Mouse (Mus musculus) hindbrain, embryonic 11.5 days (tissue): ENCODE data around the gene Dip2c. TPM values are rescaled to one million over a fixed set of nuclear protein-coding genes. Genes with fewer than 3 reads are reported as not detected.

Source experiments
- ATAC-seq: fragments of 200-750 bp; cut with Nextera tagmentation; 2 replicates; pipeline ENCODE4 v1.8.0; 2017; ENCODE audit warnings: mild to moderate bottlenecking, moderate TSS enrichment, moderate library complexity; ENCODE audit not compliant: low FRiP score
- DNase-seq: peaks from one replicate; pipeline ENCODE4 v3.0.0-alpha.2; 2015; ENCODE audit warnings: low spot score
- H3K27ac ChIP-seq: fragments of 300-500 bp; sonication (generic); 2 replicates; pipeline ENCODE4 v1.5.1; 2014; ENCODE audit warnings: mild to moderate bottlenecking, low read depth, low read length
- H3K27me3 ChIP-seq: fragments of 300-500 bp; sonication (generic); 2 replicates; pipeline ENCODE4 v1.6.1; 2014; ENCODE audit warnings: mild to moderate bottlenecking, low read length, moderate library complexity, mixed read lengths; ENCODE audit not compliant: control insufficient read depth, insufficient read depth
- H3K36me3 ChIP-seq: fragments of 300-500 bp; sonication (generic); 2 replicates; pipeline ENCODE4 v1.6.1; 2014; ENCODE audit warnings: mild to moderate bottlenecking, low read length, moderate library complexity, mixed read lengths; ENCODE audit not compliant: control insufficient read depth, insufficient read depth
- H3K4me1 ChIP-seq: fragments of 300-500 bp; sonication (generic); replicated peaks from 2 replicates; pipeline ENCODE4 v1.6.1; 2014; ENCODE audit warnings: low read length, mixed read lengths; ENCODE audit not compliant: control insufficient read depth, insufficient read depth
- H3K4me2 ChIP-seq: fragments of 300-500 bp; sonication (generic); replicated peaks from 2 replicates; pipeline ENCODE4 v1.6.1; 2014; ENCODE audit warnings: mild to moderate bottlenecking, low read depth, low read length
- H3K4me3 ChIP-seq: fragments of 300-500 bp; sonication (generic); 2 replicates; pipeline ENCODE4 v1.5.1; 2014; ENCODE audit warnings: low read depth, low read length
- H3K9ac ChIP-seq: fragments of 300-500 bp; sonication (generic); 2 replicates; pipeline ENCODE4 v1.6.1; 2014; ENCODE audit warnings: low read depth, low read length
- H3K9me3 ChIP-seq: fragments of 300-500 bp; sonication (generic); 2 replicates; pipeline ENCODE4 v1.6.1; 2016; ENCODE audit warnings: low read length; ENCODE audit not compliant: control insufficient read depth
- WGBS: fragments of 180-500 bp; shearing (Covaris S2); extraction: QIAGEN DNeasy Blood & Tissue Kit; methylation state at CpG from one replicate; pipeline ENCODE4 v1.1.7; 2014; 5-methylcytosine and 5-hydroxymethylcytosine counted together
- polyA plus RNA-seq: library from polyadenylated mRNA; unstranded; fragments of >200 nt; fragmentation: Nextera tagmentation; extraction: Ambion mirVana; gene quantifications from 2 replicates; pipeline ENCODE4 v1.2.1, GENCODE M21; 2014

Dip2c gene
- polyA plus RNA-seq, 1 experiment from 2014 or later, result 9.4 TPM

DNA sequence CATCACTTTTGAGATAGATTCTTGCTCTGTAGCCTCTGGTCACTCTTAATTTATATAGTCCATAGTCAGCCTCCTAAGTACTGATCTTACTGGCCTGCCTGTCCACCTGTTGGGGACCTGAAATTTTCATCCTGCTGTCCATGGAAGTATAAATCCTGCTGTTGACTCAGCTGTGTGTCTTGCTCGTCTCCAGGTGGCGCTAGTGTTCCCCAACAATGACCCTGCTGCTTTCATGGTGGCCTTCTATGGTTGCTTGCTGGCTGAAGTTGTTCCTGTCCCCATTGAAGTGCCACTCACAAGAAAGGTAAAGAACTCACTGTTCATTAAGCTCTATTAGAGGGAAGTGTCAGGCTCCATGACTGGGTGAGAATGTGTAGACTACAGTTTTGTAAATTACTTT lies 286.6 kb downstream of the Dip2c start:
- Histone ChIP-seq H3K4me3 (no peak overlapping the region), H3K27ac (no peak overlapping the region), H3K27me3 (no peaks in the 10 kb centered on the region), H3K9ac (no peak overlapping the region), H3K4me2 (no peak overlapping the region), H3K36me3 (no peaks in the 10 kb centered on the region), H3K9me3 (no peaks in the 10 kb centered on the region), H3K4me1 (no peaks in the 10 kb centered on the region)
- ATAC-seq (no peak), DNase-seq (peak; percentile 39)
- WGBS, result 14% methylated on average over 2 of the region's 2 CpGs

DNA sequence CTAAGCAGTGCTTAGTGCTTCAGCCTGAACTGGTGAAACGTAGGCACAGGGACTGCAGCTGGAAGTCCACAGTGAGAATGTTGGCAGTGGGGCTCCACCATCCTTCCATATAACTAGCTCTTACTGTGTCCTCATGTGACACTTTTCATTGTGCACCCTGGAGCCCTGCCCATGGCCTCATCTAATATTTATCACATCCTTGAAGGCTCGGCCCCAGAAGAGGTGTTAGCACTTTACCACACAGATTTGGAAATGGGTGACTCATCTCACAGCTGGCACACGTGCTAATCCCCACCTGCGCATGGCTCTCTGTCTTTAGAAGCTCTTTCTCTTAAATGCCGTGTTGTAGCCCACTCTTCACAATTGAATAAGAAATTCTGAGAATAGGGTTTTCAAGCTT lies 292.5 kb downstream of the Dip2c start:
- ATAC-seq (no peak), DNase-seq (no peak)
- 94% methylated on average over 5 of the region's 5 CpGs for WGBS
- Histone ChIP-seq H3K4me1 (no peaks in the 10 kb centered on the region), H3K27me3 (no peaks in the 10 kb centered on the region), H3K36me3 (no peaks in the 10 kb centered on the region), H3K4me3 (no peak overlapping the region), H3K27ac (no peak overlapping the region), H3K9ac (no peak overlapping the region), H3K4me2 (no peak overlapping the region), H3K9me3 (no peaks in the 10 kb centered on the region)

- H3K27me3 ChIP-seq, result no peaks in the 10 kb centered on the region
- H3K4me3 ChIP-seq, result no peak overlapping the region
- no peak overlapping the region for H3K4me2 ChIP-seq
- H3K36me3 ChIP-seq, result no peaks in the 10 kb centered on the region
- no peak overlapping the region for H3K27ac ChIP-seq
- 90% methylated on average over 4 of the region's 4 CpGs for whole genome bisulfite sequencing
- no peak for ATAC-seq
- no peaks in the 10 kb centered on the region for H3K9me3 ChIP-seq
- DNase-seq, result no peak
- H3K4me1 ChIP-seq, result no peaks in the 10 kb centered on the region
- H3K9ac ChIP-seq, result no peak overlapping the region
These were observed 300.4 kb downstream of the Dip2c start for GRCm38 (mm10) chr13:9576686-9577085.

DNA sequence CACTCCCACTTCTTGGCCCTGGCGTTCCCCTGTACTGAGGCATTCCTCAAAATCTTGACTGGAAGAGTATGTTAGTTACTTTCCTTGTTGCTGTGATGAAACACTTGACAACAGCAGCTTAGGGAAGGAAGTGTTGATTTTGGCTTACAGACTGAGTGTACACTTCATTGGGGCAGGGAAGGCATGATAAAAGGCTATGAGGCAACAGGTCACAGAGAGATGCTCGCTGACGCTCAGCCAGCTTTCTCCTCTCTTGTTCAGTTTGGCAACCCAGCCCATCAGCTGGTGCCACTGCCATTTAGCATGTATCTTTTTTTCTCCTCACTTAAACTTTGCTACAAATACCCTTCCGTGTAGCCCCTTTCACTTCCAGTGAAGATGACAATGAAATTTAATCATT lies 302.1 kb downstream of the Dip2c start:
- no peak for DNase-seq
- Histone ChIP-seq H3K4me2 (no peak overlapping the region), H3K27ac (no peak overlapping the region), H3K9me3 (no peaks in the 10 kb centered on the region), H3K27me3 (no peaks in the 10 kb centered on the region), H3K9ac (no peak overlapping the region), H3K4me1 (no peaks in the 10 kb centered on the region), H3K4me3 (no peak overlapping the region), H3K36me3 (no peaks in the 10 kb centered on the region)
- 97% methylated on average over 4 of the region's 4 CpGs for WGBS
- ATAC-seq, result no peak

GRCm38 (mm10) chr13:9581821-9582220 lies 305.5 kb downstream of the Dip2c start:
- DNase-seq (no peak), ATAC-seq (no peak)
- Histone ChIP-seq H3K9ac (no peak overlapping the region), H3K36me3 (no peaks in the 10 kb centered on the region), H3K27me3 (no peaks in the 10 kb centered on the region), H3K9me3 (no peaks in the 10 kb centered on the region), H3K4me2 (no peak overlapping the region), H3K27ac (no peak overlapping the region), H3K4me1 (no peaks in the 10 kb centered on the region), H3K4me3 (no peak overlapping the region)

- Histone ChIP-seq H3K9me3 (no peaks in the 10 kb centered on the region), H3K4me2 (no peak overlapping the region), H3K27me3 (no peaks in the 10 kb centered on the region), H3K36me3 (no peaks in the 10 kb centered on the region), H3K4me1 (no peaks in the 10 kb centered on the region), H3K4me3 (no peak overlapping the region), H3K27ac (no peak overlapping the region), H3K9ac (no peak overlapping the region)
- ATAC-seq, result no peak
- no peak for DNase-seq
These were observed 307.3 kb downstream of the Dip2c start for GRCm38 (mm10) chr13:9583579-9583978.

GRCm38 (mm10) chr13:9599334-9600096 lies 323.2 kb downstream of the Dip2c start:
- Histone ChIP-seq H3K27me3 (no peaks in the 10 kb centered on the region), H3K36me3 (no peaks in the 10 kb centered on the region), H3K9ac (no peak overlapping the region), H3K4me1 (no peaks in the 10 kb centered on the region), H3K27ac (no peak overlapping the region), H3K4me3 (no peak overlapping the region), H3K4me2 (no peak overlapping the region), H3K9me3 (no peaks in the 10 kb centered on the region)
- WGBS, result 80% methylated on average over 6 of the region's 6 CpGs
- ATAC-seq (no peak), DNase-seq (no peak)

DNA sequence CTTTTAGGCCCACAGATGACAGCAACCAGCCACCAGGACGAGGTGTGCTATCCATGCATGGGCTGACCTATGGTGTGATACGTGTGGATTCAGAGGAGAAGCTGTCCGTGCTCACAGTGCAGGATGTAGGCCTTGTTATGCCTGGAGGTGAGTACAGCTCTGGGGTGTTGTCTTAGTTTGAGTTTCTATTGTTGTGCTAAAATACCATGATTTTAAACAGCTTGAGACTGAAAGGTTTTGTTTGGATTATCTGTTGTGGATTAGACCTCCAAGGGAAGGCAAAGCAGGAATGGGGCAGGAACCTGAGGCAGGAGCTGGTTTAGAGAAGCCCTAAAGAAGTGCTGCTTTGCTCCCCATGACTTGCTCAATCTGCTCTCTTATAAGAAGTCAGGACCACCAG lies 325.0 kb downstream of the Dip2c start:
- Histone ChIP-seq H3K9me3 (no peaks in the 10 kb centered on the region), H3K4me1 (no peaks in the 10 kb centered on the region), H3K27ac (no peak overlapping the region), H3K36me3 (no peaks in the 10 kb centered on the region; the same call in 1 of the 2 replicates), H3K4me2 (no peak overlapping the region), H3K4me3 (no peak overlapping the region), H3K9ac (no peak overlapping the region), H3K27me3 (no peaks in the 10 kb centered on the region)
- whole genome bisulfite sequencing, result 83% methylated on average over 3 of the region's 3 CpGs
- ATAC-seq, result no peak
- no peak for DNase-seq

- ATAC-seq, result no peak
- H3K4me3 ChIP-seq, result no peak overlapping the region
- H3K27ac ChIP-seq, result no peak overlapping the region
- H3K27me3 ChIP-seq, result no peaks in the 10 kb centered on the region
- no peaks in the 10 kb centered on the region for H3K36me3 ChIP-seq
- no peak for DNase-seq
- H3K4me1 ChIP-seq, result no peaks in the 10 kb centered on the region
- 94% methylated on average over 1 of the region's 1 CpGs for WGBS
- H3K4me2 ChIP-seq, result no peak overlapping the region
- H3K9ac ChIP-seq, result no peak overlapping the region
- H3K9me3 ChIP-seq, result no peaks in the 10 kb centered on the region
These were observed 334.9 kb downstream of the Dip2c start for GRCm38 (mm10) chr13:9611229-9611628.
